Mouse (Mus musculus) central nervous system, embryonic 18 days (tissue): Measurements from ENCODE around the gene Gm20604. TPM values are rescaled to one million over a fixed set of nuclear protein-coding genes. Genes with fewer than 3 reads are reported as not detected.

ENCODE experiments used
- polyA plus RNA-seq: library from polyadenylated mRNA; depleted of rRNA; stranded (reverse); fragments of >200 nt; gene quantifications from 2 replicates; pipeline ENCODE4 v1.2.3, GENCODE M21; 2012; rRNA removed

The Gm20604 gene
- 39.1 and 41.4 TPM in 2 replicates for polyA plus RNA-seq

DNA sequence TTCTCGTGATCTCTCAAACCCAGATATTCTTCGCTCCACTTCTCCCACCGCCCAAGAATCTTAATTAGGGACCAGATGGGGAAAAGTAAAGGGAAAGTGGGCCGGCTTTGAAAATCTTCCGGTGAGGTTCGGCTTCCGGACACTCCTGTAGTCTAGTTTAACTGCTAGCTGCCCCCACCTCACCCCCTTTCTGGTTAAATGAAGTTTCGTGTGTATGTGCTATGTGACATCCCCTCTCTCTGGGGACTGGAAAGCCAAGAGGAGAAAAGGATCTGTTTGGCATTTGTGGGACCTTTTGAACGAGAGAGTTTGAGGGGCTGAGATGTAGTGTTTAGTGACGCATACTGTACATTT lies at the start of gene Gm20604:
Gene Gm20604 (minus strand): TSS at position 270 of the 354 bp plus-strand sequence.

DNA sequence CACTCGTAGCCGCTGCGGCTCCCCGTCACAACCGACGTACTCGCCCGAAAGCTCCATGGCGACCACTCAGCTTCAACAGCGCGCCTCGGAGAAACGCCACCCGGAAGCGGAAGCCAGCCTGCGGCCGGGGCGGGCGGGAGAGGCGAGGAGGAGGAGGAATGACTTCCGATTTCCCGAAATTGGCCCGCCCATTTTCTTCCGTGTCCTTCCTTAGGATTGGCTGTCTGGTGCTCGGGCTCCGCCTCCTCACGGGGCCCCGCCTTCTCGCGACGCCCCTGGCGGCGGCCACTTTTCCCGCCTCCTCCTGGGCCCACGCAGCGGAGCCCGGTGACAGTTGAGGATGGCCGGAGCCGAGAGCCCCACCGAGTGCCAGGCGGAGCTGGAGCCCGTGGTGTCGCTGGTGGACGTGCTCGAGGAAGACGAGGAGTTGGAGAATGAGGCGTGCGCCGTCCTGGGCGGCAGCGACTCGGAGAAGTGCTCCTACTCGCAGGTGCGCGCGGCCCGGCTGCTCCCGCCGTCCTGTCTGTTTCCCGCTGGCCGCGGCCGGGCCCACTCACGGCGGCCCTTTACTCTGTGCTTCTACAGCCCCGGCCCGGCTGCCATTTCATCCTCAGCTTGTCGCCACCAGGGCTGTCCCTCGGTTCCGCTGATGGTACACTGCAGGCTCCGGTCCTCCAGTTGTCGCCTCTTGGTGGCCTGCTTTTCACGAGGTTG lies 626 bp downstream of the Gm20604 start, which contains the start of the genes Gm28051, Gon7 and Ubr7:
Gene Gm28051 (minus strand): TSS at position 77 of the 714 bp plus-strand sequence.
Gene Gon7 (minus strand): TSS at position 115 of the 714 bp plus-strand sequence.
Gene Ubr7 (plus strand): TSS at position 279 of the 714 bp plus-strand sequence.

DNA sequence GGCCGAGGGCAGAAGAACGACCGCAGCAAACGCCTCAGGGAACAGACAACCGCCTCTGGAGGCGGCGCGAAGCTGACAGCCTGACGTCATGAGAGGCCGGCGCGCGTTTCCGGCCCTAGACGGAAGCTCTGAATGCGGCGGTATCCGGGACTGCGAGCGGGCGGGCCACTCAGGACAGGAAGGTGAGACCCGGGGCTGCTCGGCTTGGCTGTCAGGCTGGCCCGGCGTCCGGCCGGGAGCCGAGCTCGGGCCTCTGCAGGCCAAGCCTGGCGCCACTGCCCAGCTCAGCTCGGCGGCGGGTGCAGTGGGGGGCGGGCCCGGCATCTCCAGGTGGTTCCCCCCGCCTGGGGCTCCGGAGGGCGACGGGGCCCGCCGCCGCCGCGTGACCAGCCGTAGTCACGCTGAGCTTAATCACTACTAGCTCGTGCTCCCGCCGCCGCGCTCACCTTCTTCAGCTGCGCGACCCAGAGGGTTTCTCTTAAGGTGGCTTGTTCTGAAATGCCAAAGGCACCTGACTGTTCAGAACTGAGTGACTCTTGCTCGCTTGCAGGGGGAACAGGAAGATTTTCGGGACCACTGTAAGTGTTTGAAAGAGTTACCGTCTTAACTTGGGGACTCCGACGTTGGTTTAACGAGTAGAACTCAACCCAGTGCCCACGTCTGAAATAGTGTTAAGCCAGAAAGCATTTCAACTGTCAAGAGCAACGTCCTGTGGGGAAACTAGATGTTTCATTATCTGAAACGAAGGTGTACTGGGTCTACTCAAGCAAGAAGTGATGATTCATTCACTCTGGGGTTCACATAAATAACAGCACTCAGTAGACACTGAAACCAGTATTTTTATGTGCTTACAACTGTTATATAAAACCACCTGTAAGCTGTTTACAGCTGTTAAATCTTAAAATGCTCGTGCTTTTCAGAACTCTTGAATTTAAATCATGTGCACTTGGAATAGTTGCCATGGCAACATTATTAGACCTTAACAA lies 14.6 kb downstream of the Gm20604 start, which contains the start of the genes Moap1 and Tmem251:
Gene Moap1 (minus strand): TSS at position 73 of the 986 bp plus-strand sequence.
Gene Tmem251 (plus strand): TSS at position 174 of the 986 bp plus-strand sequence.

DNA sequence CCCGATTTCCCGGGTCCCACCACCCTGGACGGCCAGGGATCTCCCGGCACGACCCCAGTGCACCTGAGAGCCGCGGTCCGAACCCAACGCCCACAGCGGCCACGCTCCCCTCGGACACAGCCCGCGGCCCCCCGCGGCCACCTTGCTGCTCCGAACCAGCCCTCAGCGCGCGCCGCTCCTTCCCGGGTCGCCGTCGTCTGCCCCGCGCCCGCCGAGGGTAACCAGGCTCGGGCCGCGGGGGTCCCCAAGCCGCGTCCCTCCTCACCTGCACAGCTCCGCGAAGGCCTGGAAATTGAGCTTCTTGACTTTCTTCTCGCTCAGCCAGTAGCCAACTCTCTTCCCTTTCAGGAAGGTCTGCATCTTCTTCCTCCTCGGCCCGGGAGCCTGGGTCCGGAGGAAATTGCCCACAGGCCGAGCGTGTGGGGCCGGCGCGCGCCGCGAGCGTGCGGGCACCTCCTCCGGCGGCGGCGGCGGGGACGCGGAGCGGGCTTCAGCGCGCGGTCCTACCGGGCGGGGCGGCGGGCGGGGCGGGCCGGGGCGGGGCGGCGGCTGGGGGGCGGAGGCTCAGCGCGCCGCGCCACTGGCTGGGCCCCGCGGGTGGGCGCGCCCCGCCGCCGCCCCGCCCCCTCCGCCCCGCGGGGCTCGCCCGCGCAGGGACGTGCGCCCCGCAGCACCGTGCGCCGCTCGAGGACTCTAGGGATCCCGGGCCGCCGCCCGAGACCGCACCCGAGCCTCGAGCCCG lies 53.8 kb downstream of the Gm20604 start, which contains the start of gene Itpk1:
Gene Itpk1 (minus strand): TSS at position 474 of the 742 bp plus-strand sequence.

Other genes with a start within 250 kb of the Gm20604 start
- gene Chga, start 203.7 kb downstream of the Gm20604 start, polyA plus RNA-seq = 87.8 and 93.9 TPM in 2 replicates
- 37.7 and 43.1 TPM in 2 replicates for gene Itpk1, start 53.7 kb downstream of the Gm20604 start, polyA plus RNA-seq
- 19.6 and 20.2 TPM in 2 replicates for gene Moap1, start 15.0 kb downstream of the Gm20604 start, polyA plus RNA-seq
- 4.4 and 5.0 TPM in 2 replicates for gene Tmem251, start 14.9 kb downstream of the Gm20604 start, polyA plus RNA-seq
- not detected in 2 replicates for gene Gm28051, start 907 bp downstream of the Gm20604 start, polyA plus RNA-seq
- 28.5 and 30.1 TPM in 2 replicates for gene Gon7, start 869 bp downstream of the Gm20604 start, polyA plus RNA-seq
- gene Ubr7, start 705 bp downstream of the Gm20604 start, polyA plus RNA-seq = 36.2 and 37.7 TPM in 2 replicates
- 19.5 and 20.4 TPM in 2 replicates for gene Btbd7, start 119.8 kb upstream of the Gm20604 start, polyA plus RNA-seq
- not detected in 2 replicates for gene Cox8c, start 140.6 kb upstream of the Gm20604 start, polyA plus RNA-seq
- gene Unc79, start 190.2 kb upstream of the Gm20604 start, polyA plus RNA-seq = 38.9 and 39.3 TPM in 2 replicates